Mouse (Mus musculus): ENCODE measurements around the gene Tardbp. TPM values are rescaled to one million over a fixed set of nuclear protein-coding genes. Genes with fewer than 3 reads are reported as not detected.

Tardbp gene
- polyA plus RNA-seq, 1 experiment, result 109 TPM

GRCm38 (mm10) chr4:148607758-148608157, 19.1 kb downstream of the Tardbp start:
- H3K4me2 ChIP-seq (ENCODE audit: low read depth), result no peak overlapping the region
- no peak overlapping the region for H3ac ChIP-seq (ENCODE audit: control insufficient read depth, insufficient read length)
- no peak overlapping the region for H3K4me3 ChIP-seq
- TF ChIP-seq USF1 (IDR thresholded peaks at IDR 0.05; ENCODE audit: low read depth), result no peak
- peak; percentile 47 for TF ChIP-seq POLR2AphosphoS2 (IDR thresholded peaks at IDR 0.05; ENCODE audit: insufficient read length, low read depth)
- no peaks in the 10 kb centered on the region for H3K79me2 ChIP-seq (ENCODE audit: control insufficient read depth, insufficient read depth)
- no peaks in the 10 kb centered on the region for H3K27me3 ChIP-seq (ENCODE audit: control insufficient read depth, insufficient read depth, insufficient read length)
- peaks cover 12% of the 10 kb centered on the region for H3K36me3 ChIP-seq (ENCODE audit: control insufficient read depth, insufficient read depth)

GRCm38 (mm10) chr4:148604541-148605165, 22.2 kb downstream of the Tardbp start:
- H3K4me3 ChIP-seq, result no peak overlapping the region
- H3ac ChIP-seq (ENCODE audit: control insufficient read depth, insufficient read length), result no peak overlapping the region
- no peaks in the 10 kb centered on the region for H3K79me2 ChIP-seq (ENCODE audit: control insufficient read depth, insufficient read depth)
- H3K4me2 ChIP-seq (ENCODE audit: low read depth), result no peak overlapping the region
- H3K36me3 ChIP-seq (ENCODE audit: control insufficient read depth, insufficient read depth), result no peaks in the 10 kb centered on the region
- no peak for TF ChIP-seq REST (IDR thresholded peaks at IDR 0.05; ENCODE audit: insufficient read depth, insufficient read length)
- no peak for TF ChIP-seq USF1 (IDR thresholded peaks at IDR 0.05; ENCODE audit: low read depth)
- TF ChIP-seq E2F4 (IDR thresholded peaks at IDR 0.05; ENCODE audit: insufficient read depth), result no peak
- no peak for TF ChIP-seq POLR2AphosphoS2 (IDR thresholded peaks at IDR 0.05; ENCODE audit: insufficient read length, low read depth)
- TF ChIP-seq CEBPB (IDR thresholded peaks at IDR 0.05; ENCODE audit: insufficient read depth, poor library complexity, severe bottlenecking), result no peak
- no peak for TF ChIP-seq MAX (IDR thresholded peaks at IDR 0.05; ENCODE audit: low read depth)
- no peak for TF ChIP-seq SRF (IDR thresholded peaks at IDR 0.05; ENCODE audit: control insufficient read depth, insufficient read length, low read depth)
- no peak for TF ChIP-seq TCF12 (IDR thresholded peaks at IDR 0.05; ENCODE audit: insufficient read depth, poor library complexity, severe bottlenecking)
- TF ChIP-seq TCF3 (IDR thresholded peaks at IDR 0.05; ENCODE audit: insufficient read length, low read depth), result no peak
- TF ChIP-seq MYOG (IDR thresholded peaks at IDR 0.05; ENCODE audit: control insufficient read depth in 1 of 3, insufficient read depth in 1 of 3, insufficient read length in 2 of 3, low read depth in 2 of 3), result no peak
- no peak for TF ChIP-seq POLR2A (IDR thresholded peaks at IDR 0.05; ENCODE audit: insufficient read length, low read depth)
- no peak for TF ChIP-seq MYOD1 (IDR thresholded peaks at IDR 0.05; ENCODE audit: control insufficient read depth in 1 of 3, insufficient read length in 2 of 3, low read depth in 2 of 3)
- no peaks in the 10 kb centered on the region for H3K27me3 ChIP-seq (ENCODE audit: control insufficient read depth, insufficient read depth, insufficient read length)

GRCm38 (mm10) chr4:148604141-148604540, 22.7 kb downstream of the Tardbp start:
- H3K27me3 ChIP-seq (ENCODE audit: control insufficient read depth, insufficient read depth, insufficient read length), result no peaks in the 10 kb centered on the region
- no peaks in the 10 kb centered on the region for H3K79me2 ChIP-seq (ENCODE audit: control insufficient read depth, insufficient read depth)
- no peak overlapping the region for H3ac ChIP-seq (ENCODE audit: control insufficient read depth, insufficient read length)
- no peak overlapping the region for H3K4me3 ChIP-seq
- H3K36me3 ChIP-seq (ENCODE audit: control insufficient read depth, insufficient read depth), result no peaks in the 10 kb centered on the region
- TF ChIP-seq POLR2A (IDR thresholded peaks at IDR 0.05; ENCODE audit: insufficient read length, low read depth) (no peak), MYOD1 (IDR thresholded peaks at IDR 0.05; ENCODE audit: control insufficient read depth in 1 of 3, insufficient read length in 2 of 3, low read depth in 2 of 3) (no peak), REST (IDR thresholded peaks at IDR 0.05; ENCODE audit: insufficient read depth, insufficient read length) (no peak), E2F4 (IDR thresholded peaks at IDR 0.05; ENCODE audit: insufficient read depth) (no peak), SRF (IDR thresholded peaks at IDR 0.05; ENCODE audit: control insufficient read depth, insufficient read length, low read depth) (no peak), CEBPB (IDR thresholded peaks at IDR 0.05; ENCODE audit: insufficient read depth, poor library complexity, severe bottlenecking) (no peak), TCF3 (IDR thresholded peaks at IDR 0.05; ENCODE audit: insufficient read length, low read depth) (no peak), MAX (IDR thresholded peaks at IDR 0.05; ENCODE audit: low read depth) (no peak), MYOG (IDR thresholded peaks at IDR 0.05; ENCODE audit: control insufficient read depth in 1 of 3, insufficient read depth in 1 of 3, insufficient read length in 2 of 3, low read depth in 2 of 3) (no peak), USF1 (IDR thresholded peaks at IDR 0.05; ENCODE audit: low read depth) (no peak), POLR2AphosphoS2 (IDR thresholded peaks at IDR 0.05; ENCODE audit: insufficient read length, low read depth) (no peak), TCF12 (IDR thresholded peaks at IDR 0.05; ENCODE audit: insufficient read depth, poor library complexity, severe bottlenecking) (no peak)
- no peak overlapping the region for H3K4me2 ChIP-seq (ENCODE audit: low read depth)

- H3K4me3 ChIP-seq, result no peak overlapping the region
- no peak overlapping the region for H3ac ChIP-seq (ENCODE audit: control insufficient read depth, insufficient read length)
- no peaks in the 10 kb centered on the region for H3K79me2 ChIP-seq (ENCODE audit: control insufficient read depth, insufficient read depth)
- H3K4me2 ChIP-seq (ENCODE audit: low read depth), result no peak overlapping the region
- peaks cover 2% of the 10 kb centered on the region for H3K36me3 ChIP-seq (ENCODE audit: control insufficient read depth, insufficient read depth)
- H3K27me3 ChIP-seq (ENCODE audit: control insufficient read depth, insufficient read depth, insufficient read length), result no peaks in the 10 kb centered on the region
- TF ChIP-seq MYOG (IDR thresholded peaks at IDR 0.05; ENCODE audit: control insufficient read depth in 1 of 3, insufficient read depth in 1 of 3, insufficient read length in 2 of 3, low read depth in 2 of 3) (no peak), TCF3 (IDR thresholded peaks at IDR 0.05; ENCODE audit: insufficient read length, low read depth) (no peak)
Observed at GRCm38 (mm10) chr4:148603376-148604139, 23.3 kb downstream of the Tardbp start.
